Mouse (Mus musculus) heart, postnatal 4 days (tissue): ENCODE results near the gene Fgfr2. TPM values are rescaled to one million over a fixed set of nuclear protein-coding genes. Genes with fewer than 3 reads are reported as not detected.

Experiments
- DNase-seq: peaks from one replicate; pipeline ENCODE4 v3.0.0; 2021
- total RNA-seq, 2 experiments: library from RNA; stranded (reverse); gene quantifications; 2 replicates each; pipeline ENCODE4 v1.2.3; 2021

Gene Fgfr2
- total RNA-seq, 2 experiments from 2014 or later = 10.2 to 10.6 TPM

DNA sequence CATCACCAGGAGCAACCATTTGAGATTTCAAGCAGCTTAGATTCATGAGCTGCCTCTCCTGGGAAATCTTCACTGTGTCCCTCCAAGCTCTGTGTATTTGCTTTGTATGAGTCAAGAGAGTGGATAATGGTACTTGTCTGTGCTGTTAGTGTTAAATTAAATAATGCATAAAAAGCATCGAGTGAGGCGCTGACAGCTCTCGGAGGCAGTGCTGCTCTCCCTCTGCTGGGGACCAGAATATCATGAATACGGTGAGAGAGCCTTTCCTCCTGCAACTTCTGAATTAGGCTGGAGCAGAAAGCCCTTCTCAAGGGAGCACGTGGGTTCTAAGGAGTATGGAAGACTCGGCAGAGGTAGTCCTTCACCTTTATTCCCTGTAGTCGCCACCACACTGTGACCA lies 998.2 kb downstream of the Fgfr2 start:
- no peak for DNase-seq

DNA sequence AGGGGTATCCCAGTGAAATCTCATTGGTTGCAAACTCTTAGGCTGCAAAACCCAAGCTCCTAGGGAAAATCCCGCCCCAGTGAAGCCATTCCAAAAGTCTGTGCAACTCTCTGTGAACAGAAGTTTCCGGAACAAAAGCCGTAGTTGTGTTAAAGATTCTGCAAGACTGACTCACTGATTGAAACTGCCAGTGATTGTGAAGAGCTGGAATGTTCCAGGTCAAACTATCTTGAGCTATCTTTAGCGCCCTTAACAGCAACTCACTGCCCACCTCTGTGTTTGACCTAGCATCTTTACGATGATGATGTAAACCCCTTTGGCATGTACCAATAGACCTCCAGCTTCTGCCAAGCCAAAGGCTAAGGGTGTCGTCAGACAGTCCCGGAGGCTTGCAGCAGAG lies 999.9 kb downstream of the Fgfr2 start:
- DNase-seq = peak; percentile 8

DNA sequence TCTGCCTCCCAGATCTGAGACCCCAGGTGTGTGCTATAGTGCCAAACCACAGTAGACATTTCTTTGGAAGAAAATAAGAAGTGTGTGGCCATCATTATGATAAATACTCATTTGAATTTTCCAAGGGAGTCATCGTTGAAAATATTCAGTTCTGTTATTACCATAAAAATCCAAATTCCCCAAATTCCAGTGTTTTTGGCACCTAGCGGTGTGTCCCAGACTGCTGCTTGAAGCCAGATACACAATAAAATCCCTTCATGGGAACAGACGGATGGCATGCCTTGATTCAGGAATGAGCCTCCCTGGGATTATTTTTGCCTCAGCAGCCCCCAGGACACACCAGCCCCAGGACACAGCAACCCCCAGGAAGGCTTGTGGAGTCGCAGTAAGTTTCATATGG lies 1003.3 kb downstream of the Fgfr2 start:
- DNase-seq = no peak

DNA sequence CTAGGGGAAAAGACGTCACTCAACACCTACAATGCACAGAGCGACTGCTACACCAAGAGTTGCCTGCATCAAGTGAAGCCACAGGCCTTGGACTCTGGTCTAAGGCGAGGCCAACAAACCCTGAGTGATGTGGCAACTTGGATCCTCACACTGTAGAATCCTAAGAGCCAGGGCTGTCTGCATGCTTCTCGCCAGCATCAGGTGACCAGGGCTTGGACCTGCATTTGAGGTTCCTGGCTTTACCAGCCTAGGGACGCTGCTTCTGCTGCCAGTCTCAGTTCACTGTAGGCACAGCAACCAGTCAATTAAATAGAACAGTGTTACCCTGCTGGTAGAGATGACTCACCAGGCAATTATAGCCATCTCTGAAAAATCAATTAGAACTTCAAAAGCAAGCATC lies 1011.4 kb downstream of the Fgfr2 start:
- DNase-seq = no peak

DNA sequence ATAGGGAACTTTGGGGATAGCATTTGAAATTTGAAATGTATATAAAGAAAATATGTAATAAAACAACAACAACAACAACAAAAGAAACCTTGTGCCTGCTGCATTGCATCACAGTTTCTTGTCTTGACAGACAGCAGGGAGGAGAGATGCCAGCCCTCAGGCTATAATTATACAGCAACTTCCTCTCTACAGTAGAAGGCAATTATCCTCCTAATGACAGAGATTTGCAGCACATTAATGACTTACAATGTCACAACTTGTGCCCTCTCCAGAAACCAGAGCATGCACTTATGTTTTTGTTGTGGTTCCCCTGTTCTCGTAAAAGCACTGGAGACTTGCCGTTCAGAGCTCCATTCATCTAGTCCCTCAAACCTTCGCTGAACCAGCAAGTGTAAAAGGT lies 1012.8 kb downstream of the Fgfr2 start:
- DNase-seq = no peak

DNA sequence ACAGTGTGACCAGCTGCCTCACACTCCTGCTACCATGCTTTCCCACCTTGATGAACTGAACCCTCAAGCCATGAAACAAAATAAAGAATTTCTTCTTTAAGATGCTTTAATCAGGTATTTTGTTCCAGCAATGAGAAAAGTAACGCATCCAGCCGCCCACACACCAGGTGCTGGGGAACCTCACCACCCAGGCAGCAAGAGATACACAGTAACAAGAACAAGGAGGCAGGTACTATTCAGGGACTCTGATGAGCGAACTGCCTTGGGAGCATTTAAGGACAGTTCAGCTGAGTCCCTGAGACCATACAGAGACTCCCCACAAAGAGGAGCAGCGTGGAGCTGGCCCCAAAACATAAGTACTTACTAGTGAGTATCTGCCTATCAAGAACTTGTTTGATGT lies 1016.3 kb downstream of the Fgfr2 start:
- no peak for DNase-seq

DNA sequence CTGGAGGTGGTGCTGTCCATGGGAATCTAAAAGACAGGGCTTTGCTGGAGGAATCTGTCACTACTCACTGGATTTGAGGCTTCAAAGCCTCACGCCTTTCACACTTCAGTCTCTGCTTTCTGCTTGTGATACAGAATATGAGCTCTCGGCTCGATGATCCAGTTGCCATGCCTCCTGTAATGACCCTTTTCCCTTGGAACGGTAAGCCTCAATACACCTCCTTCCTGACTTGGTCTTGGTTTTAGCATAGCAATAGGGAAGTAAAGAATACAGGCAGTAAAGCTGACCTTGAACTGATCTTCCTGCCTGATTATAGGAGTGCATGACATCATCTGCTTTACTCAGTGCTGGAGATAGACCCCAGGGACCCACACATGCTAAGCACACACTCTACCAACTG lies 1017.8 kb downstream of the Fgfr2 start:
- no peak for DNase-seq

DNA sequence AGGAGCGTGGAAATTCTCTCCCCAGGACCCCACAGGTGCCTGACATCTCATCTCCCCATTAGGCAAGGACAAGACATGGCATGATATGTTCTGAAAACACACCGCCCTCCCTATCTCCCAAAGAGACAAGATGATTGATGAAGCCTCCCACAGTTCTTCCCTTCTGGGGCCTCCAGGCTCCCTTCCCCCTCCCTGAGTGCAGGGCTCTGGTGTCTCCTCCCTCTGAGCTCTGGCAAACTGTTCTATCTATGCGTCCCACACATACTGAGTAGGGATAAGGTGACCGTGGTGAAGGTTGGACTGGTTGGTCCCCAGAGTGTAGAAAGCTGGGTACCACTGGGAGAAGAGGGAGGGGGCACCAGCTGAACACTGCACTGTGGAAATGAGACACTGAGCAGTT lies 1024.7 kb downstream of the Fgfr2 start:
- DNase-seq = no peak

DNA sequence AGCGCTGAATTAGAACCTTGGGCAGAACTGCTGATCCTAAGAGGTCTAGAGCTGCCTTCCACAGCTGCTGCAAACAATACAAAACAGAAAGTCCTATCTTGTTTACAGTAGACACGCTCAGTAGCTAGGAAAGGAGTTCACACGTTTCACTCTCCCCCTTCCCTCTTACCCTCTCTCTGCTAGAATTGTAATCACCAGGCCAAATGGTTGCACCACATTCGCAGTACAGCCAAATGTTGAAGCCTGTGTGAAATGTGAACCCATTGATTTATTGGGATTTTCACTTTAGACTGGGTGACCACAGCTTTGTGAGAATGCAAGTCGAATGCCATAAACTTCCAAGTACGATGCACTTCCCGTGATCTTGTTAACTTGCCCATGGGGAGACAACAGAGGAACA lies 1028.5 kb downstream of the Fgfr2 start:
- DNase-seq = no peak

DNA sequence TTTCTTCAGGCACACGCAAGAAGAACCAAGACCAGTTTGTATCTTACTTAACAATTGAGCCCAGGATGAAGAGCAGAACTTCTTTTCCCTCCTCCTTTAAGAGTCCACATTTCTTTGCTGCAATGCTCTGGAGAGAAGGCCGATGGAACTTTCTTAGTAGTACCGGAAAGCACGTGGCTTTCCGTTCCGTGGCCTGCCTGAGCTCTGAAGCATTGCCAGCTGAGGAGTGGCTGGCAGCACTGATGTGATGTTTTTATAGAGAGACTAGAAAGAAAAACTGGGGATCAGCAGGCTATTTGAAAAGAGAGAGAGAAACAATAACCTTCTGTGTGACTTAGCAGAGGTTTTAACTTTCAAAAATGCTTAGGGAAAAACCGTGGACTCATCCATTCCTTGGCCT lies 1031.6 kb downstream of the Fgfr2 start:
- DNase-seq = no peak

DNA sequence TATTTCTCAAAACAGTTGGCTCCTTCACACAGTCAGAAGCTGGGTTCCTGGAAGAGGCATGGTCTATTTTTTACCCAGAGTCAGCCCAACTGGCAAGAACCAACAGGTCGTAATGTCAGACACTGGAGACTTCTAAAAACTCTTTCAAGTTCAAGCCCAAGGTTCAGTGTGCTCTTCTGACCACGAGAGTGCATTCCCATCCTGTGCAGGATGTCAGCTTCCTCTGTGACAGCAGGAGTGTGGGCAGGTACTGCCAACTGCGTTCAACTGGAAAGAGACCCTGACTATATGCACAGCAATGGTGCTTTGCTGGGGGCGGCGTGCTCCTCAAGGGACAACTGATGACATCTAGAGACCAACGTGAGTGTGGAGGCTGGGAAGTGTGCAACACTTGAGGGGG lies 1034.5 kb downstream of the Fgfr2 start:
- DNase-seq = no peak

DNA sequence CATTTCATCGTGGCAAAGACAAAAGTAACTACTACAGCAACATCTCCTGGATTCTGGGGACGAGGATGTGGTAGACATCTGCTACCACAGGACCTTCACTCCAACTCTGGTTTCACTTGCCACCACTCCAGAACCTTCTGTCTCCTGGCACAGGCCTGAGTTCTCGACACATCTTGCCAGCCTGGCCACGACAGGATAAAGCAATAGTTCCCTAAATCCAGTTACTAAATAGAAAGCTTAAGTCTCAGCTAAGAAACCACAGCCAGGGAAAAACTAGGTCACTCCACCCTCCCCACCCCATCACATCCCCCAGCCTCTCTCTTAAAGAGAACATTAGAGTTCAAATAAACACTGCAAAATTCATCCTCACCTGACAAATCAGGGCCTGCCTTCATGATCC lies 1035.0 kb downstream of the Fgfr2 start:
- no peak for DNase-seq

DNA sequence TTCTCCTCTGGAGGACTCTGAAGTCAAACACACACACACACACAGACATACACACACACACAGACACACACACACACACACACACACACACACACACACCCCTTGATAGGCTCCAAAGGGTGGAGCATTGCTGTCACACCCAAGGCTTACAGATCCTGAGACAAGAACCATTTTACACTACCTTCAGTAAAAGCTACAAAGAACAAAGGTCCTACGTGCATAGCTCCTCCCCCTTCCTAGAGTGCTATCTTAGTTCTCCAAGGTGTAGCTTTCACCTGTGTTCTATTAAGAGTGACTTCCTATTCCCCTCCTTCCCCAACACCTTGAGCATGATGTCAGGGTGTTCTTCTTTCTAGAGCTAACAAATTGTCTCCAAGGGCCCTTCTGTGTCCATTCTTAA lies 1047.3 kb downstream of the Fgfr2 start:
- DNase-seq = no peak

DNA sequence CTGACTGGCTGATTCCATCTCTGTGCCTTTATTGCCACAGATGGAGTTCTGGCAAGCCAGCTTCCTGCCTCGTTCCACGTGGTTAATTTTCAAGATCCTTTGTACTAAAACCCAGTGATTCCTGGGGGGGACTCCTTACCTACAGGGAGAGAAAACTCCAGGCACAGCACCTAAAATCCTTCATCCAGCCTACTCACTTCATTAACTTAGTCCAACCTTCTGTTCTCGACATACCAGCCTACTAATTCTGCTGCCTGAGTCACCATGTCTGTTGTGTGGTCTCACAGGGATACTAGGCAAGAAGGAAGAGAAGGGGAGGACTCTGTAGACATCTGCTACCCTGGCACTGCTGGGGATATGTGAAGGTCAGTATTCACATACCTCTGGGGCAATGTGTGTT lies 1048.6 kb downstream of the Fgfr2 start:
- DNase-seq = no peak

DNA sequence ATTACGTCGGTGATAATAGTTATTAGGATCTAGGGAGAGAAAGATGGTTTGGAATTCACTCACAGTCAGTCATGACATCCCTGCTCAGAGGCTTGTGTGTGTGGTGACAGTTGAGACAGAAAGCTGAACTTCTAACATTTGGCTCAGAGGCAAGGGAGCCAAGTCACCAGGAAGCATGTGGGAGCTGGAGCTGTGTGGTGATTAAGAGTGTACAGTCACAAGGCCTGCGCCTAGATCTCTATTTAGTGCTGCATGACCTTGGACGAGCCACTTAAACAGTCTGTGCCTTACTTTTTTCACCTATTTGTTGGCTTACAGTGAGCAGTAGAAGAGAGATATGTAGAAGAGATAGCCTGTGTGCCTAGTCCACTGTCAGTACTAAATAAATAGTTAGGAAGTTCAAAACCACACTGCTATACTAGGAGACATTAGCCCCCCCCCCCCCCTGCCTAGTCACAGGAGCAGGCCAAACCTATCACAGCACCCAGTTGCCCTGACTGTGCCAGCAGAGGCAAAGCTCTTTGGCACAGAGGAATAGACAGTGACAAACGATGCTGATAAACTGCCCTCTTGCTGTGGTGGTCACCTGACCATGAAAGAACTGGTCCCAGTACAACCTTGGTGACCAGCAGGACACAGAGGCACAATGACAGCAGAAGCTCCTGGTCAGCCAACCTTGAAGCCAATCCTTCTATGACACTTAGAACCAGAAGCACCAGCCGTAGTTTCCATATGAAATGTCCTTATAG lies 1052.1 kb downstream of the Fgfr2 start:
- DNase-seq = no peak

DNA sequence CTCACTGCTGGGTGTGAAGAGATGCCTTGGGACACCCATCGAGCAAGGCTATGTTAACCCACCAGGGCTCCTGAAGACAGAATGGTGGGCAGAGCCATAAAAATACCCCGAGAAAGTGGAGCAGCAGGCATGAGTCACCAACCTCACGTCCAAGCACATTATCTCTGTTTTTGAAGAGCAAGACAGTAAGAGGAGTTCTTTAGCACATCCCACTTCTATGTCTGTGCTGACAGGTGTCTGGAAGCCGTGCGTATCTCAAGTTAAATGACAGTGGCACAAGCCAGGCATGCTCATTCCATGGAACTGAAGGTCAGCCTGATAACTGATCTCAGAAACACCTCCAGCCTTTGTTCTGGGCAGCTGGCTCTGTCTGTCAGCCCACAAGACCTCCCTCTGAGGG lies 1055.2 kb downstream of the Fgfr2 start:
- no peak for DNase-seq

DNA sequence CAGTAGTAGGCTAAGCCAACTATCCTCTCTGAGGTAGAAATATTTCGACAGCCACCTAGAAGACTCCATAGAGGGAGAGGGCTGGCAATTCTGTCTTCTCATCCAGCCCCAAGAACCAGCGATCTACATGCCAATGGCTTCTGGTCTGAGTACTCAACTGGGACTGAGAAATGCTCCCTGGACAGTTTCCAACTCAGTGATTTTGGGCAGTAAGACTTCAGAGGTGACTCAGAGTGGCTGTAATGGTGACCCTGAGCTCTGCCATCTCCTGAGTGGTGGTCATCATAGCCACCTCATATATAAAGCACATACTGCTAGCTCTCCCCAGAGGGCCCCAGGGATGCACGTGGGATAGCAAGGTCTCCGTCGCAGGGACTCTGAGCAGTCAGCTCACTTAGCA lies 1055.6 kb downstream of the Fgfr2 start:
- DNase-seq = no peak

DNA sequence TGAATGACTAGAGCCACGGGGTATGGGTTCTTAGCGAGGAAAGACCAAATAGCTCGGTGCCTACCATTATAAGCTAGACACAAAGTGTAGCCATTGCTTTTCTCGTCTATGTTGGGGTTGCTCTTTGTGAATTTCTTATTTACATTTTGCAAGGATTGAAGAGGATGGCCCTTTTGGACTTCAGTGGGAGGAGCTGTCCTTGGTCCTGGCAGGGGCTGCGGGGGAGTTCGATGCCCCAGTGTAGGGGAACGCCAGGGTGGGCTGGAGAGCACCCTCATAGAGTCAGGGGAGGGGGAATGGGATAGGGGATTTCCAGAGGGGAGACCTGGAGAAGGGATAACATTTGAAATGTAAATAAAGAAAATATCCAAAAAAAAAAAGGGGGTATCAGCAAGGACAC lies 1063.0 kb downstream of the Fgfr2 start:
- DNase-seq = peak; percentile 15

DNA sequence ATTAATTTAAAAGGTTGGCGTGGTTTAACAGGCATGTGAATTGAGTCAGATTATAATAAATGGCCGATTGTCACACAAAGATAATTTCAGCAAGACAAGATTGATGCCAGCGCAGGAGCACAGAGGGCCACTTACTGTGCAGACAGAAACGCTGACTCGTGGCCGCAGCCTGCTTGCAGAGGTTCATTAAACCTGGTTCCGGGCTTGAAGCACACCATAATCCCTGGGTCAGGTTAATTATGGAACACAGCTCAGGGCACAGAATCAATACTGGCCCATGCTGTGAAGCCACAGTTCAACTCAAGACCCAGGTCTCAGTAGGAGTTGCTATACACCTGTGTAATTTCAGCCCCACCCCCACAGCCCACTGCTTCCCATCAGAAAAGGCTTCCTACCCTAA lies 1066.6 kb downstream of the Fgfr2 start:
- DNase-seq = no peak

DNA sequence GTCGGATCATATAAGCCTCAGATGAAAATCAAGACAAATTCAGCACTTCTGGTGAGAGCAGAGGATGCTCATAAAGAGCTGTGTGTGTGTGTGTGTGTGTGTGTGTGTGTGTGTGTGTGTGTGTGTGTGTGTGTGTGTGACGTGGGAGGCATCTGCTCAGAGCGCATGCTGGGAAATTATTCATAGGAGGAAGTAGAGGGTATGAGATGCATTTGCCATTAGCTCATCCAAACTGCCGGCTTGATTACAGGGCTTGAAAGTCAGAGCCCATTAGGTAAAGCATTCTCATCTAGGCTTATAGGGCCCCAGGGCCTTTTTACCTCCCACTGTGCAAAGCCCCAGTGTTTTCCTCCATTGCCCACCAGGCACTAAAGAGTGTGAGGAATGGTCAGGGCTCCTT lies 1076.5 kb downstream of the Fgfr2 start:
- no peak for DNase-seq

DNA sequence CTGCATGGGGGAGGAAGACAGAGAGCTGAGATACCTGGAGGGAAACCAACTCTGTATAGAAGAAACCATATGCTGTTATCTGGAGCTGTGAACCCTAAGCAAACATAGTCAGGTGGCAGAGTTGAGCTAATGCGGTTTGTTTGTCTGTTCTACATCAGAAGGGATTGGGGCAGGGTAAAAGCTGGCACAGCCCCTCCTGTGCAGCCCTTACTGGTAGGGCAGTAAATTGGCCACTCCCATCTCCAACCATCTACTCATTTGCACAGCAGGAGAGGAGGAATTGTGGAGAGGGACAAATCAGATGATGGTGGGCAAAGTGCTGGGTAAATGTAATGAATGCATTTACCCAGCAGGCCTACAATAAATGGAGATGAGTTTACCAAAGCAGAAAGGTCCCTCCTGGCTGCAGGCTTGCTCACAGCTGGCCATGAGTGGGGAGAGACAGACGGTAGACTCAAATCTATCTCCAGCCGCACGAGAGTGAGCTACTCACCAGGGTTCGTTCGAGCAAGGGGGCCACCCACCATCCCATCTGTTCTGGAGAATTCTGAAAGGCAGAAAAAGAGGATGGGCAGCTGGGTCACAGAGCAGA lies 1091.1 kb downstream of the Fgfr2 start:
- DNase-seq = no peak

DNA sequence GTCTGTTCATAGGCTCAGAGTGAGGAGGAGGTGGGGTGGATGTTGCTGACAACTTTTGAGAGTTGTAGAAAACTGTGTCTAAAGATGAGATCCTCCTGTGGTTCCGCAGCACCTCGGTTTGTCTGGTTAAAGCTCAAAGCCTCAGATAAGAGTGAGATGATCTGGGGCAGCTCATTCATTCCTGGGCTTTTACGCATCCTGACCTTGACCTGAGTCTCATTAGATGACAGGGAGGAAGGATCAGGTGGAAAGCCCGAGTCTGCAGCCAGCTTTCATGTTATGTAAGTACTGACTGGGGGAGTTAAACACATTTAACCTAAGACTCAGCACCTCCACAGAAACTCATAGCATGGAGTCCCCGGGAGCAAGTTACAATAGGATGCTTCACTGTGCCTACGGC lies 1096.5 kb downstream of the Fgfr2 start:
- DNase-seq = no peak

DNA sequence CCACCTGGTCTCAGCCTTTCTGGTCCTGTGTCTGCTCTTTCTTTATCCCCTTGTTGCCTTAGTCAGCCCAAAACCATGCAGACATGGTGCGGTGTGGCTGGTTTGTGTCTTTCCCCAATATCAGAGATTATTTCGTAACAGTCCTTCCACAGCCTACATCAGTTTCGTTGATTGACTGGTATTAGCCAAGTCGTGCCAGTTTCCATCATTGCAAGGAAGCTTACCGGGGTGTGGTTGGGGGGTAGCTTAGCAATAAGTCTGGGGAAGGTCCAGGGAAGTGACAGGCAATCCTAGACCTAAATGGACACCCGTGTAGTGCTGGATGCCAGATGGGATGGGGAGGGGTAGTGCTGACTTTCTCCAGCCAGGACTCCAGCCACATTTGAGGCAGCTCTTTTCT lies 1097.6 kb downstream of the Fgfr2 start:
- DNase-seq = no peak

DNA sequence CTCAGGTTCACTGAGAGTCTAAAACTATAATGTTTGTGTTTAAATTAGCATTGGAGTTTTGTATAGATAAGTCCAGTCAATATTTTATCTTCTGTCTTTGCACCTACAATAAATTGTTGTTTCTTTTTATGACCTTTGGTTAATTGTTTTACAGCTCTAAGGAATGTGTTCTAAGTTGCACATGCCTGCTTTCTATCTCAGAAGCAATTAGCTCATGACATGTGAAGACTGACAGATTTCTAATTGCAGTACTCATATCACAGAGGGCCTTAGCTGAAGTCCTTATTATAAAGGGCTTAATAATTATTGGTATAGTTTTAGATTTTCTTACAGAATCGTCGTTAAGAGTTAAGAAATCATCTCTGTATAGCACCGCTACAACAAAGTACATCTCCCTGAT lies 1107.2 kb downstream of the Fgfr2 start:
- no peak for DNase-seq

DNA sequence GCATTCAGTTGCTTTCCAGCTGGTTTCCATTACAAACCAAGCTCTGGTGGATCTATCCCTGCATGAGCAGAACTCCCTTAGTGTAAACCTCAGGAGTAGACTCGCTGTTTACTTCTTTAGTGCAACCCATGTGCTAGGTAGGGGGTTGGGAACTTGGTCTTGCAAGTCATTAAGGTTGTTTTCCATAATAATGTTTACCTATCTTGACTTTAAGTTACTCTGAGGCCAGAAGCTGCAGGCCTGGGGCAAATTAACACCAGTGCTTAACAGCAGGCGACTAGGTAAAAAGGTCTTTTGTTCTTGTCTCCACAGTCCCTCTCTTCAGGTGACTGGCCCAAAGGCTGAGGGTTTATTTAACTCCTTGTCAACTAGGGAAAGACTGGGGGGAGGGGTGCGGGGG lies 1108.0 kb downstream of the Fgfr2 start:
- DNase-seq = no peak
